Comparison of ENCODE assay signal across 13 mouse cellular contexts in genomic region chr9:118629763-118630379, GRCm38 (mm10). TPM values are rescaled to one million over a fixed set of nuclear protein-coding genes. Genes with fewer than 3 reads are reported as not detected.
DNase-seq lines count a peak whose midpoint lies in the region; ATAC-seq and TF ChIP-seq lines count a peak whose summit lies in the region.
"Had no signal": no experiment of that assay in that cellular context is flagged by ENCODE, and none has a peak within 500 bp of the region (broad histone marks: within the 10 kb centered on the region; RNA-seq: fewer than 3 reads in every experiment).

No protein-coding gene starts in this region.

- H3K9me3 ChIP-seq in lung, postnatal 0 days (ENCODE audit: low read length): no peaks in the 10 kb centered on the region
- H3K9me3 ChIP-seq in kidney, embryonic 14.5 days (ENCODE audit: control insufficient read depth, low read length): no peaks in the 10 kb centered on the region
- no peaks in the 10 kb centered on the region for H3K9me3 ChIP-seq in stomach, embryonic 16.5 days (replicated peaks; ENCODE audit: control insufficient read depth, low read length)
- H3K9me3 ChIP-seq in forebrain, embryonic 13.5 days (replicated peaks): no peaks in the 10 kb centered on the region
- H3K9me3 ChIP-seq: midbrain, embryonic 12.5 days; neural tube, embryonic 12.5 days had no signal

- DNase-seq in lung, postnatal 0 days (ENCODE audit: low spot score): peak; percentile 23
- no peak for DNase-seq in lung, postnatal 36 days
- DNase-seq in adrenal gland, postnatal 14 days: peak; percentile 66
- DNase-seq in thymus, adult 2 months: no peak
- DNase-seq: cerebellum, postnatal 10 days; heart, postnatal 10 days; thymus, postnatal 36 days had no signal

- H3K36me3 ChIP-seq in lung, postnatal 0 days (ENCODE audit: insufficient read depth, low read length): no peaks in the 10 kb centered on the region
- H3K36me3 ChIP-seq in kidney, embryonic 14.5 days (ENCODE audit: control insufficient read depth, insufficient read depth, low read length): peaks cover 16% of the 10 kb centered on the region; the same call in 1 of the 2 replicates
- H3K36me3 ChIP-seq in stomach, embryonic 16.5 days (ENCODE audit: control insufficient read depth, insufficient read depth, low read length): no peaks in the 10 kb centered on the region
- no peaks in the 10 kb centered on the region for H3K36me3 ChIP-seq in forebrain, embryonic 13.5 days (ENCODE audit: poor library complexity, severe bottlenecking)
- no peaks in the 10 kb centered on the region for H3K36me3 ChIP-seq in thymus, adult 2 months (ENCODE audit: control insufficient read depth, insufficient read depth, low read length)
- H3K36me3 ChIP-seq: midbrain, embryonic 12.5 days; neural tube, embryonic 12.5 days had no signal

- no peaks in the 10 kb centered on the region; the same call in 1 of the 2 replicates for H3K4me1 ChIP-seq in lung, postnatal 0 days (ENCODE audit: insufficient read depth, low read depth, low read length)
- H3K4me1 ChIP-seq in kidney, embryonic 14.5 days (ENCODE audit: control insufficient read depth, insufficient read depth, low read length): peaks cover 19% of the 10 kb centered on the region
- H3K4me1 ChIP-seq in stomach, embryonic 16.5 days (ENCODE audit: control insufficient read depth, insufficient read depth, low read length): peaks cover 6% of the 10 kb centered on the region; the same call in 1 of the 2 replicates
- H3K4me1 ChIP-seq in forebrain, embryonic 13.5 days: no peaks in the 10 kb centered on the region
- H3K4me1 ChIP-seq in thymus, adult 2 months (replicated peaks; ENCODE audit: control insufficient read depth, insufficient read depth, low read length): peaks cover 12% of the 10 kb centered on the region
- H3K4me1 ChIP-seq: midbrain, embryonic 12.5 days had no signal

- H3K9ac ChIP-seq in lung, postnatal 0 days (replicated peaks; ENCODE audit: low read depth): no peak overlapping the region
- H3K9ac ChIP-seq in kidney, embryonic 14.5 days (ENCODE audit: low read depth, low read length): no peak overlapping the region
- no peak overlapping the region for H3K9ac ChIP-seq in stomach, embryonic 16.5 days (ENCODE audit: low read length)
- H3K9ac ChIP-seq in forebrain, embryonic 13.5 days: no peak overlapping the region
- H3K9ac ChIP-seq: midbrain, embryonic 12.5 days; neural tube, embryonic 12.5 days had no signal

- no peak for TF ChIP-seq POLR2A in thymus, adult 2 months (IDR thresholded peaks at IDR 0.05; ENCODE audit: control insufficient read depth, extremely low read depth, insufficient read depth, low read length, poor library complexity)

- H3K4me2 ChIP-seq in lung, postnatal 0 days (replicated peaks; ENCODE audit: low read depth, low read length): no peak overlapping the region
- H3K4me2 ChIP-seq in kidney, embryonic 14.5 days (replicated peaks; ENCODE audit: low read depth, low read length): no peak overlapping the region
- H3K4me2 ChIP-seq in stomach, embryonic 16.5 days (ENCODE audit: low read depth, low read length): no peak overlapping the region
- no peak overlapping the region for H3K4me2 ChIP-seq in forebrain, embryonic 13.5 days
- H3K4me2 ChIP-seq: liver, embryonic 11.5 days; midbrain, embryonic 12.5 days; neural tube, embryonic 12.5 days had no signal

- ATAC-seq in lung, postnatal 0 days: peak; percentile 58
- ATAC-seq in kidney, embryonic 14.5 days (ENCODE audit: low FRiP score, low TSS enrichment): peak; percentile 91
- ATAC-seq in stomach, embryonic 16.5 days (ENCODE audit: insufficient read depth, low FRiP score): peak; percentile 90
- no peak for ATAC-seq in forebrain, embryonic 13.5 days

- WGBS in lung, postnatal 0 days: 36% methylated on average over 6 of the region's 6 CpGs
- 15% methylated on average over 6 of the region's 6 CpGs for WGBS in kidney, embryonic 14.5 days
- 38% methylated on average over 6 of the region's 6 CpGs for WGBS in stomach, embryonic 16.5 days
- 65% methylated on average over 6 of the region's 6 CpGs for WGBS in forebrain, embryonic 13.5 days
- WGBS in thymus, adult 2 months: 91% methylated on average over 6 of the region's 6 CpGs

- no peak for TF ChIP-seq EP300 in lung, postnatal 0 days (IDR thresholded peaks at IDR 0.05)

- no peaks in the 10 kb centered on the region for H3K27me3 ChIP-seq in lung, postnatal 0 days (replicated peaks; ENCODE audit: insufficient read depth, low read length)
- H3K27me3 ChIP-seq in kidney, embryonic 14.5 days (ENCODE audit: control insufficient read depth, insufficient read depth, low read length): no peaks in the 10 kb centered on the region
- no peaks in the 10 kb centered on the region for H3K27me3 ChIP-seq in stomach, embryonic 16.5 days (ENCODE audit: control insufficient read depth, insufficient read depth, low read length)
- H3K27me3 ChIP-seq in forebrain, embryonic 13.5 days: no peaks in the 10 kb centered on the region
- no peaks in the 10 kb centered on the region for H3K27me3 ChIP-seq in thymus, adult 2 months (ENCODE audit: control insufficient read depth, insufficient read depth, low read length)
- H3K27me3 ChIP-seq: midbrain, embryonic 12.5 days; neural tube, embryonic 12.5 days had no signal

- H3K27ac ChIP-seq in lung, postnatal 0 days (ENCODE audit: low read length): no peak overlapping the region
- H3K27ac ChIP-seq in kidney, embryonic 14.5 days (ENCODE audit: low read depth, low read length): peak overlapping the region; percentile 44
- peak overlapping the region; percentile 38; the same call in 1 of the 2 replicates for H3K27ac ChIP-seq in stomach, embryonic 16.5 days (ENCODE audit: low read length)
- no peak overlapping the region for H3K27ac ChIP-seq in forebrain, embryonic 13.5 days
- H3K27ac ChIP-seq in thymus, adult 2 months (ENCODE audit: control insufficient read depth, insufficient read depth, low read length): no peak overlapping the region
- H3K27ac ChIP-seq: midbrain, embryonic 12.5 days; neural tube, embryonic 12.5 days had no signal

- H3K4me3 ChIP-seq in lung, postnatal 0 days (ENCODE audit: low read depth, low read length): no peak overlapping the region
- H3K4me3 ChIP-seq in kidney, embryonic 14.5 days (ENCODE audit: low read length): no peak overlapping the region
- no peak overlapping the region for H3K4me3 ChIP-seq in stomach, embryonic 16.5 days (replicated peaks; ENCODE audit: low read length)
- no peak overlapping the region for H3K4me3 ChIP-seq in forebrain, embryonic 13.5 days
- no peak overlapping the region for H3K4me3 ChIP-seq in thymus, adult 2 months (ENCODE audit: control insufficient read depth, insufficient read depth, low read length)
- H3K4me3 ChIP-seq: midbrain, embryonic 12.5 days; neural tube, embryonic 12.5 days had no signal

- TF ChIP-seq CTCF in lung, postnatal 0 days (IDR thresholded peaks at IDR 0.05): no peak
- TF ChIP-seq CTCF in thymus, adult 2 months (IDR thresholded peaks at IDR 0.05; ENCODE audit: borderline replicate concordance, control insufficient read depth, extremely low read depth, insufficient read depth, low read length, poor library complexity): no peak

RNA-seq across cellular contexts. Expression of gene Itga9, which starts 23.4 kb away (rescaled TPM):
- polyA plus RNA-seq in lung, postnatal 0 days (2015; fragmentation: Nextera tagmentation; extraction: Ambion mirVana): 22.0 and 24.2 TPM in 2 replicates
- total RNA-seq in adrenal gland, postnatal 14 days (2021): 41.5 and 44.2 TPM in 2 replicates
- polyA plus RNA-seq in kidney, embryonic 14.5 days (2014; fragmentation: Nextera tagmentation; extraction: Ambion mirVana): 16.6 and 31.9 TPM in 2 replicates
- 4.7 and 5.5 TPM in 2 replicates for polyA plus RNA-seq in stomach, embryonic 16.5 days (2015; fragmentation: Nextera tagmentation; extraction: Ambion mirVana)
- 0.48 and 0.55 TPM in 2 replicates for polyA plus RNA-seq in forebrain, embryonic 13.5 days (2015; fragmentation: Nextera tagmentation; extraction: Ambion mirVana)
- 7.2 and 9.0 TPM in 2 replicates for polyA plus RNA-seq in thymus, adult 2 months (2012; rRNA removed)

Comparison
In these comparisons a context has a peak if more than half of its experiments do, and no peak if none do; other contexts are left out.
1. DNase-seq: peak in lung, postnatal 0 days (single experiment) and adrenal gland, postnatal 14 days (single experiment); none in lung, postnatal 36 days (single experiment) and thymus, adult 2 months (single experiment).
2. H3K27ac ChIP-seq: peak in kidney, embryonic 14.5 days (single experiment) and stomach, embryonic 16.5 days (single experiment); none in lung, postnatal 0 days (single experiment), forebrain, embryonic 13.5 days (single experiment) and thymus, adult 2 months (single experiment).